Mouse (Mus musculus): ENCODE measurements around the gene Lgi1.

Lgi1 gene

DNA sequence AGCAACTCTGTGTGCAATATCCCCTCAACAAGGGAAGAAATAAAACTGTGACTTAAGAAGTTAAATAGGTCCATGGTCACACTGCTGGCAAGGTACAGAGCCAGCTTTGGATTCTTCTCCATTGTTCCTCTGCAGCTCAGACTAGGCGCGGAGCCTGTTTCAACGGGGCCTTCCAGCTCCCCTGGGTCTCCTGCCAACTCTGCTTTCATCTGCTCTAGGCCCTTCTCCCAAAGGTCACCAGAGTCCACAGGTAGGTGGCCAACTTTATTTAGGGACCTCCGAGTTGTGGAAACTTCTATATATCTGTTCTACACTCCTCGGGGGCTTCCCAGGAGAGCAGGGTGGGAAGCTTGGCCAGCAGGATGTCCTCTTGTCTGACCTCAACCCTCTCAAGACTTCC is 3.0 kb upstream of the Lgi1 start:
- CTCF ChIA-PET: no interaction called here

DNA sequence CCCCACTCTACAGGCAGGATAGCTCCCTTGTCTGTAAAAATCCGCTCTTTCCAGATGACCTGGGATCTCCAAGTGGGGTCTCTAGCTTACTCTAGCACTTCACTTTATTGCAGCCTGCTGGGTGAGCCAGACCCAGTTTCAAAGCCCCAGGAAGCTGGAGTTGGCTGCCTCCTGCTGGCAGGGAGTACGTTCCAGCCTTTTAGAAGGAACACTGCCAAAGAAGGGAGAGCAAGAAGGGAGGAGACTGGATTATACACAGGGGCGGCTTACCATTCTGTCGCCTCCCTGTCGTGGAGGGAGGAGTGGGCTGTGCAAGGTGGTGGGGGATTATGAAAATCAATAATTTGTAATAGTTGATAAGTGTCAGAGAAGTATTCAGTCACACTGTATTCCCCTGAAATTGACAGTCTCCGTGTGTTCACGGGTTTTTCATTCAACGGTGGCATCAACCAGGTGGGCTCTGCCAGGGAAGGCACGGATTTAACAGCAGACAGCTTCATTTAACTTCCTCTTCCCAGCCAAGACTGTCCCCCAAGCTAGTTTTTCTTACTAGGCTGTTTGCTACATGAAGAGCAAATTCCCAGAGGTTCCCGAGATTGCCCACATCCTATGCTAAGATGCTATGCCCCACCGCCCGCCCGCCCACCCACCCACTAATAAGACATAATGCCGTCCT is 369 bp upstream of the Lgi1 start:
- CTCF ChIA-PET: no interaction called here

DNA sequence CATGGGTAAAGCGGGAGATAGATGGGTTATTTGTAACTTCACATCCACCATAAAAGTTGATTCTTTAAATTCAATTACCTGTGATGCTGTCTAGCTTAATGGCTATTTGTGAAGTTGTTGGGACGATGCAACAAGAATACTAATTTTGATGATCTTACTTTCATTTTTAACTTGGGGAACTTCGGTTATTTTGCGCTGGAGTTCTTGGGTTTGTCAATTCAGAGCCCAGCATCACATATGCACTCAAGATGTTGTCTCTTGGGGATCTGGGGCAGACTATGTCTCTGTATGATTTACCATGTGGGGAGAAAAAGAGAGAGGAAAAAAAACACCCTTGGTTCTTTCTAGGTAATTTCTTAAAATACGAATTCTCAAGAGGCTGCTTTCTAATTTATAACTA is 1.4 kb downstream of the Lgi1 start:
- CTCF ChIA-PET: no interaction called here

DNA sequence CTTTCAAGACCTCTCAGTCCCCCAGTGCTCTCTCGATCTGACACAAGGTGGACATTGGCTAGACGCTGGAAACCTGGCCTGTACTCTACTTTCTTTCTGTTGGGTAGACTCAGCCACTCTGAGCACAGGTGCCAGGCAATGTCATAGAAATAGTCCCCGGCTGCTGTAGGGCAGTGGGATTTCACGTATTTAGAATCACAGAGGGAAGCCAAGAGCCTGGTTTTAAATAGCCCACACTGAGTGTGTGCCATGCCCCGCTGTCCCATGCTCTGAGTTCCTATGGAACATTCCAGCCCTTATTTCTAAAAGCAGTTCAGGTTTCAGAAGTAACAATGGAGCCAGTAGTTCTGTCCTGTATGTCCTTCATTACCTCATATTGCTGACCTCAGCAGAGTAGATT is 3.1 kb downstream of the Lgi1 start:
- CTCF ChIA-PET: no interaction called here

DNA sequence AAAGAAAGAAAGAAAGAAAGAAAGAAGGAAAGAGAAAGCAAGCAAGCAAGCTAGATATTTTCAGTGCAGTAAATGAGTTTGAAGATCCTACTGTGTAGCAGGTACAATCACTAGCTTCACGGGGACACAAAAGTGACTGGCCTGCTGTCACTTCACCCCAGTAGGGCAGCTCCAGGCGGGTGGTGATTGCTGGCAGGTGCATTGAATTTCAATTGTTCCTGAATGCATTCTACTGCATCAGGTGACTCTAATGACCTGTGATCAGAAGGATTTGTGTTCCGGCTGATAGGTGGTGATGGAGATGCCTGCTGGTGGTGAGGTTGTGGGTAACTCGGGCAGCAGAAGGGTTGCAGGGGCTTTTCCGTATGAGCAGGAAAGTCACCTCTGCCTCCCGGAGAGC is 6.7 kb downstream of the Lgi1 start:
- CTCF ChIA-PET: no interaction called here

DNA sequence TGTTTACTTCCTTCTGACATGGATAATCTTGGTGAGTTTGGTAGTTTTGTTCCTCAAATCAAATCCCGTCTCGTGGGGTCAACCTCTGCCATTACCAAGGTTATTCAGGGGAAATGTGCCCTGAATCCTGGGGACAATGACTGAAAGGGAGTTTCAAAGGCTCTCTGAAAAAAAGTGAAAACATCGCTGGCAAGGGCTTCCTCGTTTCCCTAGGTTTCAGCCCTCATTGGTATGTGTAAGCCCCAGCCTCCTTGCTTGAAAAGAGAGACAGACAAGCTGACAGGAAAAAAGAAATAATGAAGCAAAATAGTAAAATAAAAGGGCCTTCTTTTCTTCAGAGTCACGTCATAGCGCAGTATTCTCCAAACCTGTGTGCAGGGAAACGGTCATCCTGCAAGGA is 9.5 kb downstream of the Lgi1 start:
- CTCF ChIA-PET: no interaction called here

DNA sequence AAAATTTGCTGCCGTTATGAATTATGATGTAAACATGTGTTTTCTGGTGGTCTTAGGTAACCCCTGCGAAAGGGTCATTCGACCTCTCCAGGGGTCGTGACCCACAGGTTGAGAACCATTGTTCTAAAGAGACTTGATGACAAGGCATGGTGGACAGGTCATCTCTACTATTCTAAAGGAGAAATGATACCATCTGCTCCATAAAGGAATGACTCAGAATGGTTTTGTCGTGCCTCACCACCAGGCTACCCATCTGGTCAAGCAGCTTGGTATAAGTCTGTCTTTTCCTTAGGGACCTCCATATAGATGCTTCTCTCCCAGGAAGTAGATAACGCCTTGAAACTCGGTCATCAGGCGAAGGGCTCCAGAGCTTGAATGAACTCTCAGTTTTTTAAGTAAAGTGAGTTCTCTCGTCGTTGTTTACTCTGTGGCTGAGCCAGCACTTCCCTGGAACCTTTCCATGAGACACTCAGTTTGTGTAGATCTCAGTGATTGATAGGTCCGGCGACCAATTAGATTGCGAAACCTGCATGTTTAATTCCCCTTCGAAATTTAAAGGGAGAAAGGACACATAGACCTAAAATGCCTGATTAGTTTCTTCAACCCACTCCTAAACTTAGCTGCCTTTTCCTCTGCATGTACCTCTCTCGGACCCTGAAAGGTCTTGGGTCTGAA is 10.5 kb downstream of the Lgi1 start:
- CTCF ChIA-PET: no interaction called here

DNA sequence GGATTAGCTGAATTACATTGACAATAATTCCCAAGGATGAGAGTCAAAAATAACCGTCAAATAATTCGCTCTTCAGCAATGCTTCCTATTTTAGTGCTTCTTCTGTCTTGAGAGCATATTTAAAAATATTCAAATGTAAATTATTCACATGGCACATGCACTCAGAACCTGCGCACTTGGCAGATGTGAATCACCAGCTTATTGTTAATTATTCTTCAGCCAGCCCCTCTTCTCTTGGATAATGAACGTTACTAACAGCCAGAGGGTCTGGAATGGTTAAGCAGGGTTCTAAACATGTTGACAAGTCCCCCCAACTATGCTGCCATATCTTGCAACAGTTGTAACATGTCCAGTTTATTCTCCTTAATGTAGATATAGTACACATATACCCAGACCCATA is 11.9 kb downstream of the Lgi1 start:
- CTCF ChIA-PET: no interaction called here

DNA sequence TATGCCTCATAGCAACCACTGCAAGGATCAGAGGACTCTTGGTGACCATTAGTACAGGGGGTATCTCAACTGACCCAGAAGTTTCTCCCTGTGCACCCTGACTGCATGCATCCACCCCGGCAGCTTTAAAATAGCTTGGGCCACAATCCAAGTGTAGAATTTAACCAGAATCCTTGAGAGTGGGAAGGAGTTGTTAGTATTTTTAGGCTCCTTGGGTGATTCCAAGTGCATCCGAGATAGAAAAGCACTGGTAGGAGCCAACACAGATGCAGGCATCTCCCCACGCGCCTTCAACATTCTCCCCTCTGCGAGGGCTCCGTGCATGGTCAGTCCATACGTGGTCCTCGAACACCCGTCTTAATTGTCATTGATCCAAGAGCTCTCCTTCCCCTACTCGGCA is 15.9 kb downstream of the Lgi1 start:
- CTCF ChIA-PET: no interaction called here

DNA sequence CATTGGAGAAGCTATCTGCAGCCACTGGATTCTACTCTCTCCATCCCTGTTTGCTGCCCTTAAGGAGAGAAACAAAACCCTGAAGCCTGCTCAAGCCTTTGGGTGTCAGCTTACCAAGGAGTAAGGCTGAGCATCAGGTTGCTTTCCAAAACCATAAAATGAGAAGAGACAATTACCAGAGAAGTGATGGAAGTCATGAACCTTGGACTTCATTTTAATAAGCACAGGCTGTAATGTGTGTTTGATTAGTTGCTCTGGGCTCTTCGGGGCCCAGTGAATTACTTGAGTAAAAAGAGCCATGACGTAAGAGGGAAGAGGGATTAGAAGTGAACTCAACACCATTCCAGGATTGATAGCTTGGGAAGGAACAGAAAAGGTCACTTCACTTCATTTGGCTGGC is 18.1 kb downstream of the Lgi1 start:
- CTCF ChIA-PET: no interaction called here

DNA sequence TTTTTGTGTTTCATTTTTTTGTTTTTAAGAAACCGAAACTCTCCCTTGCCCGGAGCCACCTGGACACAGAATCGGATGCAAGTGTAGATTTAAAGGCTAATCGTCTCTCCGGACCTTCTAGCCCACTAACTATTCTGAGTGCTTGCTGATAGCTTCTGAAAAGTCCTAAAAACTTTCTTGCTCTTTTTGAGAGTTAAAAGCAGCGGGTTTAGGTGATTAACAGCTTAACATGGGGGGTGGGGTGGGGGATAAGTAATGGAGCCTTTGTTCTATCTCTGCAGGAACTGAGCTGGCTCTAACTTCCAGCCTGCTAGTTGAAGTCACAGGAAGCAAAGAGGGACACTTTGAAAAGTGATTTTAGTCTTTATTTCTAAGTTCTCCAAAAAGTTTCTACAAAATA is 24.2 kb downstream of the Lgi1 start:
- CTCF ChIA-PET: no interaction called here

DNA sequence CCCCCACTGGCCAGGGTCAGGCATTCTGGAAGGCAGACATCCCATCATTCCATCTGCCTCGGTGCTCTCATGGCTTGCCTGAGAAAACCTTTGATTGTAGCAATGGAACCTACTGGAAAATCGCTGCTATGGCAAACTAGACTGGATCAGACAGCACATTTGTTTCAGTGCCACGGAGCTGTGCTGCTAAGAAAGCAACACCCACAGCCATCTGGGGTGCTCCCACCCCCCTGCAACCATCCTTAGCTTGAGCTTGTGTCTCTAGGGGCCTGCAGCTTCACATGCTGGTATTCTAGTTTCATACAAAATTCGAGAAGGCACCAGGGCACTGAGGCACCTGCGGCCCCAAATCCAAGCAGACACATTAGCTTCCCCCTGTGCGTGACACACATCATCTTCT is 27.1 kb downstream of the Lgi1 start:
- CTCF ChIA-PET: no interaction called here

DNA sequence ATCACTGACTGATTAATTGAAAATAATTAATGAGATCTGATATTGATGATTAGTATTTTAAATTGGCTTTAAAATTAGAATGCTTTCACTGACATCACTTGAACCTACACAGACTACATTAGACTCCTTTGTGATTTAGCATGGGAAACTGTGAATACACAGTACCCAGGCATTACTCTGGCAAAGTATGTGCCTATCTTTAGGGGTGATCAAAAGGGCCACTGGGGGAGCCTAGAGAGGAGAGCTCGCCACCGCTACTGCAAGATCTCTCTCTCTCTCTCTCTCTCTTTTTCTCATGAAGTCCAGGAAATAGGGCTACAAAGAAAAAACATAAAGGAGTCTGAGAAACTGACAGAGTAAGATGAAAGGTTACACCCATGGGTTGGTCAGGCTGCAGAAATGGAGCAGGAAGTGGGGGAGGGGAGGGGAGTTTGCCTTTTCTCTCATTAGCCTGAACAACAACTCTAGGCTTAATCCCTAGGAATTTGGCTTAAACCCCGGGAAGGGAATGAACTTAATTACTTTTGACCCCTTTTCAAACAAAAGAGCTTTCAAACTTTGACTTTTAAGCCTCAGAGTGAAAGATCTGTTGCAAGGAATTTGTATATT is 33.8 kb downstream of the Lgi1 start:
- CTCF ChIA-PET: no interaction called here

DNA sequence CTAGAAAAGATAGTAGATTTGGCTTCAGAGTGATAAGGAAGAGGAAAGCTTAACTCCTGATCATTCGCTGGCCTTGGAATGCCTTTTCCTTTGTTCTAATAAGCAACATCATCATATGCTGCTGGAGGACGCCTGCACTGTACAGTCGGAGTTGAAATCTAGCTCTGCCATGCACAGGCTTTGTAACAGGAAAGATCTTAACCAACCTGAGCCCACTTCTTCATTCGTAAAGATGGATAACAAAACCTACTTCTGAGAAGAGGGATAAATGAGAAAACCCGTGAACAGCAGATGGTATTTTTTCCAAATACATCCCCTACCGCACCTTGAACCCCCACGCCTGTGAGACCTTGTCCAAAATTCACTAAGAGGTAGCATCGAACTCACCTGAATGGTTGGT is 43.8 kb downstream of the Lgi1 start:
- CTCF ChIA-PET: no interaction called here

DNA sequence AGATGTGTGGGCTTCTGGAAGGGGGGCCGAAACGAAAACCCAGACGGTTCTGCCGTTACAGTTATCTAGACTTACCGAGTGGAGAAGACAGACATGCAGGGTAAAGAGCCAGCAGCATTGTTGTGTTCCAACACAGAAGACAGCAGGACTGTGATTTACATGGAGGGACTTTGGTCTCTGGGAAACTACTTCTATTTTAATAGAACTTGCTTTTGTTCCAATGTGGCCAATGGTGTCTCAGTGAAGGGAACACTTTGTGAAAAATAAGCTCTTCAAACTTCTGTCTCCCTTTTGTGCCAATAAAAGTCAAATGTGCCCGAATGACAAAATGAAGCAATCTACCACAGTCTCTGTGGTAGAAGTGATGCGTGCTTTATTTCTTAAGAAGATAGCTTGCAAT is 50.8 kb downstream of the Lgi1 start:
- CTCF ChIA-PET: no interaction called here

DNA sequence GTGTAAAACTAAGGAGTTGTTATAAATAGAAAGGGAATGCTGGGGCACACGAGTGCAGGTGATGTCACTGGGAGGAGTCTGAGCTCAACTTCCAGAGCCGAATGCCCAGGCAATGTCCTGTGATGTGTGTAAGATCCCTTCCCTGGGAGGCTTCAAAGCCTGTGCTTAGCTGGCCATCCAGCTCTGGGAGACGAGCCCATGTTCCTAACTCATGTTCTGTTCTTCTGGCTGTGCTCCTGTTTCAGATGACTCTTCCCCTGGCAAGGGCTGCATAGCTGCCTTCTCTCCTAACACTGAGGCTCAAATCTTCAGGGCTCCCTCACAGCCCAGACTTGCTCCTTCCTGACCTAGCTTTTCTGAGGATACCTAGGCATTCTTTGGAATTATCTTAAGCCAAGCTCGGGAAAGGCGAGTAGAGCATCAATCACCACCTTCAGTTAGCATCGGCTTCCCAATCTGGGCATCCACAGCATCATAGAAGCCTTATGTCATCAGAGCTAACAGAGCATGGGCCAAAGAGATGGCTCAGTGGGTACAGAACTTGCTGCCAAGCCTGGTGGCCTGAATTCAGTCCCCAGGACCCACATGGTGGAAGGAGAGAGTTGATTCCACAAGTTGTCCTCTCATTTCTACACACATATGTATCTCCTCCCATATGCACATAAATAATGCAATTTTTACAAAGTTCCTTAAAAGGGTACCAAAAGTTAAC is 52.4 kb downstream of the Lgi1 start:
- CTCF ChIA-PET: no interaction called here

DNA sequence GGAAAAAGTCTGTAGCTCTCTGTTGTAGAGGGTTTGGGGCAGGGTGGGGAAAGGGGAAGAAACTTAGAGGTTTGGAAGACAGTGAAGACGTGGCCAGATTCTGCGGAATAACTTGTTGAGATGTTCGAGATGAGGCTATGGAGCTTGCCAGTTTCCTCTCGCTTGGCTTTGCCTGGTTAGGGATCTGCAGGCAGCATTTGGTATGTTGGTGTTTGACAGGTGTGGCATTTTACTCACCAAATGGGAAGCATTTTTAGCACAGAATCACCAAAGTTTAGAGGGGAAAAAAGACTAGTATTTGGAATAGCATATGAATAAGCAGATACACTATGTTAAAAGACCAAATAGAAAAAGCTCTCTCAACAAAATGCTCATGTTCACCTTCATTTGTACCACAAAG is 54.0 kb downstream of the Lgi1 start:
- CTCF ChIA-PET: no interaction called here

DNA sequence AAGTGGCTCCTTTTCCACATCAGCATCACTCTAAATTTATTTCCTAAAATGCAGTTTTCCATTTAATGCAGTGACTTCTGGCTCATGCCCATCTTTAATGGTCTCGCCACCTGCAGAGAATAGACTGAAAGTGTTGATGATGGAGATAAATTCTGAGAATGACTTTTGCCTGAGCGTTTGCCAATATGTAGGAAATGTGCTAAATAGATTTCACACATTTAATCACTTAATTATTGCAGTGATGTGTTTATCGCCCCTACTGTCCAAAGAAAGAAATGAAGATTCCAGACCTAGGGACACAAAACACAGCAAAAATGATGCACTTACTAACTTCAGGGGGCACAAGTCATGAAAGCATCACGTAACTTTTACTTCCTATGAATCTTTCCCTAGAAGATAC is 54.8 kb downstream of the Lgi1 start:
- CTCF ChIA-PET: no interaction called here

DNA sequence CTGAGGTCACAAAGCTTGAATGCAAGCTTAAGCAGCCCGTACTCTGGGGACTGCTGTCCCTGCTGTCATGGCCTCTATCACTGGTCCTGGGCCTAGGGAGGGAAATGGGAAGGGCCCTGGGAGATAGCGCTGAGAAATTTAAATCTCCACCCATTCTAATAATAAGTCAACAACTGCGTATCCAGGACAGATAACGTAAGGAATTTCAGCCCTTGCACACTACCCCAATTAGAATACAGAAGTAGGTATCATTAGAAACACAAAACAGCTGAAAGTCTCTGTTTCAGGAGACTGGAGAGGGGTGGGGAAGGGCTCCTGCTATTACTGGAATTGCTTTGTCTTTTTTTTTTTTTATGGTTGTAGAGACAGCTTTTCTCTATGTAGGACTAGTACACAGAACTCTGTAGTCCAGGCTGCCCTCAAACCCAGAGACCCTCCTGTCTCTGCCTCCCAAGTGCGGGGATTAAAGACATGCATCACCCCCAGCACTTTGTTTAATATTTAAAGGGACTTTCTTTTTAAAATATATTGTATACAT is 56.4 kb downstream of the Lgi1 start:
- CTCF ChIA-PET: no interaction called here

DNA sequence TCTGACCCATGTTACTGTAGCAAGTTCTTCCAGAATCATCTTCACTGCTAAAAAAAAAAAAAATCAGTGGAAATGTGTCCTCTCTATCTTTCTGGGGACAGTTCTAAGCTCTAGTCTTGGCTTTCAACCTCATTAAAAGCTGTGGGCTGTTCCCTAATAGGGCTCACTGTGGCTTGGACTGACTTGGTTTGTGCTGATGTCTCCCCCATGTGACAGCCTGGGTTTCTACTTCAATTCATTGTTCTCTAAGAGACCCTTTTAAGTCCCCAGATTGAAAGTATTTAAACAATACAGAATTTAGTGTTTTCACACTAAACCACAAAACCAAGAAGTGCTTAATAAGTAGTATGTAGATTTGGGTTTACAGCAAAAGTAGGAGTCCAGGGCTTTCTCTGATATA is 59.4 kb downstream of the Lgi1 start:
- CTCF ChIA-PET: no interaction called here

DNA sequence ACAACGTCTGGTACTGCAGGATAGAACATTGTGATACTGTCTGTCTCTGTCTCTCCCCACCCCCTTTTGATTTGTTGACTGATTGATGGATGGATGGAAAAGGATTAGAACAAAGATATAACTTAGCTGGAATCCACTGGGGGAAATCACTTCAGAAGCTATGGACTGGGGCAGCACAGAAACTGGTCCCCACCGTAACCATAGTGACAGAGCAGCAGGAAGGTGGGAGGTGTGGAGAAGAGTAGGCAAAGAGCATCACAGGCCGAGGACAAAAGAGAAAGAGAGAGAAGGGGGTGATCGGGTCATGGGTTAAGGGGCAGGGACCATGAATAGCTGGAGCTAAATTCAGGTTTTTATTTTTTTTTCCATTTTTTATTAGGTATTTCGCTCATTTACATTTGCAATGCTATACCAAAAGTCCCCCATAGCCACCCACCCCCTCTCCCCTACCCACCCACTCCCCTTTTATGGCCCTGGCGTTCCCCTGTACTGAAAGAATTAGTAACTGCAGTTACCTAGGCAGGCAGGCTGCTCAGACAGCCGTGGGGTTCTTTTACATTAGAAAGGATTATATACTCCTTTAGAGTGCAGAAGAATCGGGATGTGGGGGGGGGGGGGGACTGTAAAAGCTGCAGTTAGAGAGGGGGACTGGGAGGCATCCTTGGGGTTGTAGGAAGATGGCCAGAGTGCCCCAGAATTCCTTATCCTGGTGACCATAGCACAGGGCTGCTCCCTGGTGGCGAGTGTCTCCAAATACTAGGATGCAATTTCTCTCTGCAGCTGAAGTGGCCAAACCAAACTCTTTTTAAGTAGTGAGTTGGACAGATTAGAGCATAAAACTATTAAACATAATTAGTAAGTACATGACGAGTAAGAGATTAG is 60.1 kb downstream of the Lgi1 start:
- CTCF ChIA-PET: interaction anchor here (0.6 to 0.7 kb wide), 2 partner anchors 70 to 680 kb away, joined by 6 to 7 read pairs; no protein-coding TSS in a partner anchor

DNA sequence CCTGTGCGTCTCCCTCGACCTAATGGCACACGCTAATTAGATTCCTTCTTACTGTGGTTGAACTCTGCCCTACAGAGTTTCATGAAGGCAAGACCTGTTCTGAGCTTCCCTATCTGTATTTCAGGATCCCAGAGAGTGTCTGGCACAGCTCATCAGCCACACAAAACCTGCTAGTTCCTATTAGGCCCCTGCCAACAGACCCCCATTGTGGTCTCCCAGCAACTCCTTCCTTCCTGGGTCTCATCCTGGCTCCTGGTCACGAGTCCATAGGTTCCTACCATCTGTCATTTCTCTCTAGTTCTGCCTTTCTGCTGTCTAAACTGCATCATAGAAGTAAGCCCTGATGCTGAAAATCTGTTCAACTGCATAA is 60.7 kb downstream of the Lgi1 start:
- CTCF ChIA-PET: interaction anchor here (0.6 to 0.7 kb wide), 2 partner anchors 71 to 680 kb away, joined by 6 to 7 read pairs; no protein-coding TSS in a partner anchor

Data from spleen, embryonic (tissue).